Mouse (Mus musculus) ovary, adult 18-20 months (tissue): ENCODE measurements around the gene Adal.

Experiments used
- DNase-seq: peaks from one replicate; pipeline ENCODE4 v3.0.0; 2022; ENCODE audit warnings: low spot score, mixed read lengths

Adal gene

DNA sequence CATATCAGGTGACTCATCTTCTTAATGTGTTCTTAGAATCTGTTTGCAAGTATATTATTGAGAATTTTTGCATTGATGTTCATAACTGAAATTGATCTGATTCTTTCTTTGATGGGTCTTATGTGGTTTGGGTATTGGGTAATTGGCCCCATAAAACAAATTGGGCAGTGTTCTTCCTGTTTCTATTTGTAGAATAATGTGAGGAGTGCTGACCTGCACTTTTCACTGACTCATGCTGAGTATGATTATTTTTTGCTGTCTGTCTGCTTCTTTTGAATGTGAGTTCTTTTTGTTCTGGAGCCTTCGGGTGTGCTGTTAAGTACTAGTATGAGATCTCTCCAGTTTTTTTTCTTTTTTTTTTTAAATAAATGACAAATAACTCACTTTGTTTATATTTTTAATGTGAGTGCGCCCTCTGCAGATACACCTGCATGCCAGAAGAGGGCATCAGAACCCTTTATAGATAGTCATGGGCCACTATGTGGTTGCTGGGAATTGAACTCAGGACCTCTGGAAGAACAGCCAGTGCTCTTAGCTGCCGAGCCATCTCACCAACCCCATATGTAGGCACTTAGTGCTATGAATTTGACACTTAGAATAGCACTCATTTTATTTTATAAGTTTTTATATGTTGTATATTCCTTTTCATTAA is 38.7 kb downstream of the Adal start:
- no peak for DNase-seq

DNA sequence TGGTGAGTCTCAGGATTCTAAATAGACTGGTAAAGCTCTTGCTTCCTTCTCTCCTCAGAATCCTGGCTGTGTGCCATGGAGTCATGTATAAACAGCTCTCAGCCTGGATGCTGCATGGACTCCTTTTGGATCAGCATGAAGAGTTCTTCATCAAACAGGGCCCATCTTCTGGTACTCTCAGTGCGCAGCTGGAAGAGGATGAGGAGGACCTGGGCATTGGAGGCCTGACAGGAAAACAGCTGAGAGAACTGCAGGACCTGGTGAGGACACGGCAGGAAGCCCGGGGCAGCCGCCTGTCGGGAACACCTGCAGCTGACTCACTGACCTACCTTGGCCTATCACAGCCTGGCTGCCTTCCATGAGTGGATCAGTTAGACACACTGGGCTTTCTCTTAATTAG is 43.2 kb downstream of the Adal start:
- DNase-seq: no peak

DNA sequence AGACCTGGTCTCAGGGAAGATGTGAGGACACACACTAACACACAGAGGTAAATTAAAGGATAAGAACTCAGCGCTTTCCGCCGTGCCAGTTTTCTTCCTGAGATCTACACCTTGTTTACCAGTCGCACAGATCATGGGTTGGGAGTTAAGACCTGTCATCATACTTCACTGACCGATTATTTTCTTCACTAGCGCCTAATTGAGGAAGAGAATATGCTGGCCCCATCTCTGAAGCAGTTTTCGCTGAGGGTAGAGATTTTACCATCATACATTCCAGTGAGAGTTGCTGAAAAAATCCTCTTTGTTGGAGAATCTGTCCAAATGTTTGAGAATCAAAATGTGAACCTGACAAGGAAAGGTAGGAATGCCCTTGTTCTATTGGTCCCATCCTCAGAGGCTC is 43.9 kb downstream of the Adal start:
- no peak for DNase-seq

DNA sequence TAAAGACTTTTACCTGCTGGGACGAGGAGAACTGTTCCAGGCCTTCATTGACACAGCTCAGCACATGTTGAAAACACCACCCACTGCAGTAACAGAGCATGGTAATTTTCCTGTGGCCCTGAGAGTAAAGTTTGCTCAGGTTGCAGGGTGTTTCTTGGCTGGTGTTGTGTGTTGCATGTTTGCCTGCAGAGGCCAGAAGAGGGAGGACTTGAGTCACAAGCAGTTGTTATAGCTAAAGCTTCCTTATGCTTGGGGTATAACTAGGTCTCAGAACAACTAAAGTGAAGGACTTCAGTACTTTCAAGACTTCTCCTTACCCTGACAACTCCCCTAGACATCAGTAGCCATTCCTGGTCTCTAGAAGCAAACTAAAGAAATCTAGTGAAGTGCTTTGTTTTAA is 48.3 kb downstream of the Adal start:
- no peak for DNase-seq

DNA sequence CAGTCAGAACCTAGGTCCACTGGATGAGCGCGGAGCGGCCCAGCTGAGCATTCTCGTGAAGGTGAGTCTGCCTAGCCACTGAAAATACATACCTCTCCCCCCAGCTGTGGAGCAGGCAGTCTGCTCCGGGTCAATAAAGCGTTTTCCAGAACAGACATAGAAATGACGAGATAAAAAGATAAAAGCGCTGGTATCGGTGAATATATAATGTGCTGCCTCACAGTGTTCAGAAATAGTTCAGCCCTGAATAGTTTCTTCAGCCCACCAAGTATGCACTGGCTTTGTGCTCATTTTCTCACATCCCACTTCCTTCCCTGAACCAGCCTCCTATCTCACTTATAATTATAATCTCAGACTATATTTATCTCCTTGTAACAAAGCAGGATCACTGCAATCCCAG is 55.2 kb downstream of the Adal start:
- DNase-seq: no peak

DNA sequence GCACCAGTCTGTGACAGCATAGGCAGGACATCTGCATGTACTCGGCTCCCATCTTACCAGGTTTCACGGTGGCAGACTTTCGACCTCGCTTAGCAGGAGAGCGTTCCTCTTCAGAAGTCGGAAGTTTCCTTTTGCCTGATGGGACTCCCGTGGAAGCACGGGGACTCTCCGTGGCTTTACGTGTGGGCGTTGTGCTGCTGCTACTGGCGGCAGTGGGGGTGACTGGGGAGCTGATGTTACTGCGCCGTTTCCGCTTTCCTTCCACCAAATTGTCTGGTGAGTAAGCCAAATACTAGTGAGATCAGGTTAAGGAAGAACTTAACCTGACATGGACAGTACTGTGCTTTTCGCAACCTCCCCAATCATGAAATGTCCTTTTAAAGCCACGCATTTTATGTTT is 64.0 kb downstream of the Adal start:
- no peak for DNase-seq
